Mouse (Mus musculus): ENCODE data around the gene F11r. TPM values are rescaled to one million over a fixed set of nuclear protein-coding genes. Genes with fewer than 3 reads are reported as not detected.

The F11r gene
- total and polyA plus RNA-seq, 3 experiments, result 0.31 to 1.8 TPM; not detected in 1

DNA sequence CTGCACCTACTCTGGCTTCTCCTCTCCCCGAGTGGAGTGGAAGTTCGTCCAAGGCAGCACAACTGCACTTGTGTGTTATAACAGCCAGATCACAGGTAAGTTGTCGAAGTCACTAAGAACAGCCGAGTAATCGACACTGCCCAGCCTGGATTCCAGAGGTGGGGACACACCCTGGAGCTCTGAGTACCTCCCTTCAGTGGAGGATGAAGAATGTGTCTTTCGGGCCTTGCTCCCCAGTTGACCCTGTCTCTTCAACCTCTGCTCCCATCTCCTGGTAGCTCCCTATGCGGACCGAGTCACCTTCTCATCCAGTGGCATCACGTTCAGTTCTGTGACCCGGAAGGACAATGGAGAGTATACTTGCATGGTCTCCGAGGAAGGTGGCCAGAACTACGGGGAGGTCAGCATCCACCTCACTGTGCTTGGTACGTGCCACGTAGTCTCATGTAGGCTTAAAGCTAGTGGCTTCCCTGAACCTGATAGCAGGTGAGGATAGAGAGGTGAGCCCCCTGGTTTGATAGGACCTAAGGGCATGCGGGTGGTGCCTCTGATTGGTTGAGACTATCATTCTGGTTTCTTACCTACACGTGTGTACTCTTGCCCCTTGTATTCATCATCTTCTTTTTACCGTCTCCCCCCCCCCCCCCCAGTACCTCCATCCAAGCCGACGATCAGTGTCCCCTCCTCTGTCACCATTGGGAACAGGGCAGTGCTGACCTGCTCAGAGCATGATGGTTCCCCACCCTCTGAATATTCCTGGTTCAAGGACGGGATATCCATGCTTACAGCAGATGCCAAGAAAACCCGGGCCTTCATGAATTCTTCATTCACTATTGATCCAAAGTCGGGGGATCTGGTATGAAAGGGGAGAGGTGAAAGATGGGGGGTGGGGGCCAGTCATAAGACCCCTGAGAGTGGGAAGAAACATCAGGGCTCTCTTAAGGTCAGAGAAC is 23.5 kb downstream of the F11r start:
- no peaks in the 10 kb centered on the region for H3K9me3 ChIP-seq (replicated peaks; ENCODE audit: insufficient read depth, low read length)
- H3K4me3 ChIP-seq (ENCODE audit: control insufficient read depth in 1 of 2, insufficient read depth in 1 of 2, low read depth in 2 of 2, low read length in 2 of 2), result no peak overlapping the region
- no peak for DNase-seq (ENCODE audit: low read depth, low spot score)
- TF ChIP-seq ELF1 (IDR thresholded peaks at IDR 0.05; ENCODE audit: low read depth, low read length) (no peak), ZC3H11A (IDR thresholded peaks at IDR 0.05; ENCODE audit: low read depth, low read length) (no peak), UBTF (IDR thresholded peaks at IDR 0.05; ENCODE audit: borderline replicate concordance, insufficient read depth, low read depth, low read length) (no peak), SIN3A (IDR thresholded peaks at IDR 0.05; ENCODE audit: low read length) (no peak), POLR2AphosphoS2 (IDR thresholded peaks at IDR 0.05; ENCODE audit: low read length) (no peak), MYB (IDR thresholded peaks at IDR 0.05; ENCODE audit: low read depth, low read length) (no peak), CHD2 (IDR thresholded peaks at IDR 0.05; ENCODE audit: low read length) (no peak), SMC3 (IDR thresholded peaks at IDR 0.05; ENCODE audit: low read depth, low read length) (no peak), MAZ (IDR thresholded peaks at IDR 0.05; ENCODE audit: low read depth, low read length) (no peak), NELFE (IDR thresholded peaks at IDR 0.05; ENCODE audit: low read depth, low read length) (no peak)
- peaks cover 2 to 6% of the 10 kb centered on the region in 2 experiments; a peak in 3 of 4 replicates for H3K4me1 ChIP-seq (ENCODE audit: control insufficient read depth in 1 of 2, insufficient read depth in 2 of 2, low read length in 2 of 2)
- no peak overlapping the region for H3K27ac ChIP-seq (ENCODE audit: control insufficient read depth, low read depth, low read length)
- peaks cover 0 to 1% of the 10 kb centered on the region in 2 experiments; a peak in 1 of 4 replicates for H3K27me3 ChIP-seq (ENCODE audit: control insufficient read depth in 1 of 2, insufficient read depth in 2 of 2, low read length in 2 of 2)
- no peak overlapping the region for H3K9ac ChIP-seq (ENCODE audit: control insufficient read depth, low read depth, low read length, poor library complexity, severe bottlenecking)
- H3K36me3 ChIP-seq (ENCODE audit: control insufficient read depth in 1 of 2, insufficient read depth in 2 of 2, low read length in 2 of 2), result peaks cover 0 to 4% of the 10 kb centered on the region in 2 experiments; a peak in 2 of 4 replicates
- no peaks in the 10 kb centered on the region for H3K79me2 ChIP-seq (ENCODE audit: control insufficient read depth, insufficient read depth, low read length, poor library complexity)

DNA sequence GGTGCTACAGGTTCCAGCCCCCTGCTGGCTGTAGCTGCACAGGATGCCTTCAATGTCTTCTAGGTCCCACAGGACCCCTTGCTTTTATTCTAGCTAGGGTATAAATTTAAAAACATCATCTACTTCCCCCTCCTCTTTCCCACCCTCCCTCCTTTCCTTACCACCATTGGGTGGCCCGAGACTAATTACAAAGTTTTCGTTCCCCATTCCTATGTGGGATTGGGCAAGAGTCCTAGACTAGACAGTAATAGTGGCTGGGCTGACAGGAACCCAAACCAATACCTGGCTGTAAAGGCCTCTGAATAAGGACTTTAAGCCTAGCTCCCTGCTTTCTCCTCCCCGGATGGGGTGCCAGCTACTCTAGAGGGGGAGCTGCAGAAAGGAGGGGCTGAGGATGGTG is 25.8 kb downstream of the F11r start:
- Histone ChIP-seq H3K9ac (ENCODE audit: control insufficient read depth, low read depth, low read length, poor library complexity, severe bottlenecking) (no peak overlapping the region), H3K4me3 (ENCODE audit: control insufficient read depth in 1 of 2, insufficient read depth in 1 of 2, low read depth in 2 of 2, low read length in 2 of 2) (no peak overlapping the region), H3K9me3 (replicated peaks; ENCODE audit: insufficient read depth, low read length) (no peaks in the 10 kb centered on the region), H3K36me3 (ENCODE audit: control insufficient read depth in 1 of 2, insufficient read depth in 2 of 2, low read length in 2 of 2) (peaks cover 0 to 6% of the 10 kb centered on the region in 2 experiments; a peak in 2 of 4 replicates), H3K27ac (ENCODE audit: control insufficient read depth, low read depth, low read length) (no peak overlapping the region), H3K4me1 (ENCODE audit: control insufficient read depth in 1 of 2, insufficient read depth in 2 of 2, low read length in 2 of 2) (peaks cover 3 to 7% of the 10 kb centered on the region in 2 experiments; a peak in 3 of 4 replicates), H3K27me3 (ENCODE audit: control insufficient read depth in 1 of 2, insufficient read depth in 2 of 2, low read length in 2 of 2) (peaks cover 0 to 1% of the 10 kb centered on the region in 2 experiments; a peak in 1 of 4 replicates), H3K79me2 (ENCODE audit: control insufficient read depth, insufficient read depth, low read length, poor library complexity) (no peaks in the 10 kb centered on the region)
- TF ChIP-seq GATA1 (IDR thresholded peaks at IDR 0.05; ENCODE audit: low read depth, low read length), result no peak
- no peak for TF ChIP-seq E2F4 (IDR thresholded peaks at IDR 0.05; ENCODE audit: borderline replicate concordance, low read depth, low read length)
- no peak for TF ChIP-seq TCF12 (IDR thresholded peaks at IDR 0.05; ENCODE audit: low read depth, low read length)
- no peak for TF ChIP-seq CTCF (IDR thresholded peaks at IDR 0.05 in 2 of 3, conservative IDR thresholded peaks at IDR 0.05 in 1 of 3; ENCODE audit: control insufficient read depth in 1 of 3, insufficient read depth in 1 of 3, low read depth in 2 of 3, low read length in 3 of 3, poor library complexity in 1 of 3, severe bottlenecking in 1 of 3)
- TF ChIP-seq MYC (IDR thresholded peaks at IDR 0.05; ENCODE audit: low read depth, low read length), result no peak
- no peak for TF ChIP-seq TBP (IDR thresholded peaks at IDR 0.05; ENCODE audit: low read depth, low read length)
- no peak for TF ChIP-seq UBTF (IDR thresholded peaks at IDR 0.05; ENCODE audit: borderline replicate concordance, insufficient read depth, low read depth, low read length)
- TF ChIP-seq POLR2AphosphoS5 (IDR thresholded peaks at IDR 0.05; ENCODE audit: borderline replicate concordance, low read depth, low read length), result no peak
- no peak for TF ChIP-seq KAT2A (conservative IDR thresholded peaks at IDR 0.05; ENCODE audit: low read depth, low read length)
- no peak for TF ChIP-seq HCFC1 (IDR thresholded peaks at IDR 0.05; ENCODE audit: low read depth, low read length)
- TF ChIP-seq MAFK (IDR thresholded peaks at IDR 0.05; ENCODE audit: borderline replicate concordance, low read depth, low read length), result no peak
- no peak for TF ChIP-seq NRF1 (IDR thresholded peaks at IDR 0.05; ENCODE audit: insufficient read depth, low read depth, low read length, poor library complexity, severe bottlenecking)
- DNase-seq (ENCODE audit: low read depth, low spot score), result no peak

All from MEL (cell line).